Mouse (Mus musculus) adrenal gland (tissue): ENCODE data around the gene Spopl.
"Not testable (repeated sequence)": the region's sequence is repeated elsewhere in the genome, so short reads cannot be mapped to it uniquely, and the experiment has no call there.

Experiments used
- intact Hi-C: fragments of 180-260 bp; cut with DNase I; formaldehyde crosslinking; loops from one replicate; pipeline ENCODE4 v1.15.1; 2025
- long read RNA-seq, 2 experiments: library from polyadenylated mRNA; unstranded; transcript quantifications; one replicate each; pipeline ENCODE4 v2.0.0; 2020; ENCODE audit warnings: borderline replicate concordance in 1 of 2; ENCODE audit not compliant: insufficient replicate concordance in 1 of 2

The Spopl gene
- long read RNA-seq, experiment 1, full-length matches to known transcripts, result 2 of 6 reads
- long read RNA-seq, experiment 1, partial matches to known transcripts, result 2 of 6 reads
- long read RNA-seq, experiment 1, other reads (novel, unspliced or antisense), result 2 of 6 reads
- long read RNA-seq, experiment 2, full-length matches to known transcripts, result 2 of 10 reads
- long read RNA-seq, experiment 2, partial matches to known transcripts, result 3 of 10 reads
- long read RNA-seq, experiment 2, other reads (novel, unspliced or antisense), result 5 of 10 reads

DNA sequence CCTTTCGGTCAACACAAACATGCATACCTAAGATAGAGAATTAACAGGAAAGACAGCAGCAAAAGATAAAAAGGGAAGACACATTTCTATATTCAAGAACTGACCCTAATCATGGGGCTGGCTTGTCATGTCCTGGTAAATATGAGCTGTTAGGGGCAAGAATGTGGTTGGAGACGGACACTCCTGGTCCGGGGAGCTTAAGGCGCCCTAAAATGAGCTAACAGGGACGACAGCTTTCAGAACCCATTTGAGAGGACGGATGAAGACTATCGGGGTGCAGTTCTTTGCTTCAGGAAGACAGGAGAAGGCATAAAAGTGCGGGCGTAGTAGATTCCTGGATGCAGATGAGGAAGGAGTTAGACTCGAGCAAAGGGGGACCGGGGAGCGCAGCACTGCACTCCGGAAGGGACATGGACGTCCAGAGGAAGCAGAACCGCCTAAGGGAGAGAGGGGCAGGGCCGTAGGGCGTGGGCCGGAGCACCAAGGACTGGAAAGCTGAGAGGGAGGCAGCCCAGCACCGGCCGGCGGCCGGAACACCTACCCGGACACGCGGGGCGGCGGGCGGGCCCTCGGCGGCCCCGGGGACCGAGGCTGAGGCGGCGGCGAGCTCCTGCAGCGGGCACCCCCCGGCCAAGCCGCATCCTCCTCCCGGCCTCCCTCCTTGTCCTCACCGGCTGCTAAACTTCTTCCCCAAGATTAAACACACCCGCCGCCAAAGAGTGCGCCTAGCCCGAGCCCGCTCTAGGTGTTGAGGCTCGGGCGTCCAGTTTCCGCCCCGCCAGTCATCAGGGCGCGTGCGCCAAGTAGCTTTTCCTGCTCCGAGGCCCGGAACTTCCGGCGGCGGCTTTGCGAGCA lies at the start of gene Spopl:
TSS of gene Spopl (minus strand) at position 805 of the 855 bp plus-strand sequence.
- intact Hi-C loops, result no loop called here

DNA sequence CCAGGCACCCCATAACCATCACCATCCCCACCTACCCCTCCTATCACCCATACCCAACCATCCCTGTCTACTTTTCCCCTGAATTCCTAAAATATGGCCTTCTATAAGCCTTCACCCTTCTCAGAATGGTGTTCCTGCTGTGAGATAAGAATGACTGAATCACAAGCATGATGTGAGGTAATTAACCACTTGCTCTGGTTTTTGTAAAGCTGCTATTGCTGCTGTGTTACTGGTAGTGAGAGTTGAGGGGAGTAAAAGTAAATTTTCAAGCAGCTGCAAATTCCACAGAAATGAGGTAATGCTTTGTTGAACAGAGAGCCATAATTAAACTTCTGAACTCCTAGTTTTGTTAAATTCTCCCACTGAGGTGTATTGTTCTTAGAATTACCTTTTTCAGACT lies 48.2 kb upstream of the Spopl start:
- intact Hi-C loops, result no loop called here

DNA sequence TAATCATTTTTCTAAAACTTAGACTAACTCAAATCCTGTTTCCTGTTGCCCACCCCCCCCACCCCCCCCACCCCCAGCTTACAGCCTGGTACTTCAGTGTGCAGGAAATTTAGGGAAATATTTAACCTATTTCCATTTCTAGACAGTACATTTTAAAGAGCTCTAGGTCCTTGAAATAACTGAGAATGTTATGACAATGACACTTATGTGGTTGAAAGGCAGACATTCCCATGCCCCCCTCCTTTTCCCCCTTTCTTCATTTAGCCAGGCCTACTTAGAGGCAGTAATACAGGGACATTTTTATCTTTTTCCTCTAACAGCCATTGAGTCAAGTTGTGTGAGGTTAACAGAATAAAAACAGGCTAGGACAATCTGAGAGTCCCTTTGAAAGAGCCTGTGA lies 46.1 kb upstream of the Spopl start:
- intact Hi-C loops, result no loop called here

DNA sequence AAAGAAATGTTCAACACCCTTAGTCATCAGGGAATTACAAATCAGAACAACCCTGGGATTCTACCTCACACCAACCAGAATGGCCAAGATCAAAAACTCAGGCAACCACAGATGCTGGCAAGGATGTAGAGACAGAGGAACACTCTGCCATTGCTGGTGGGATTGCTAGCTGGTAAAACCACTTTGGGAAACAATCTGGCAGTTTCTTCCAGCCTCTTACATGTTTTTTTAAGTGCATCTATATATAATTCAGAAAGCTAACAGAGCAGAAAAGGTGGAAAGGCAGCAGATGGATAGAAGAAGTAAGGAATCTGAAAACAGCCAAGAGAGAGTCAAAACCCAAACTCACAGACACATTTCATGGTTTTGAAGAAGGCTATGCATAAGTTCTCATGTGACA lies 33.5 kb upstream of the Spopl start:
- intact Hi-C loops, result no loop called here

DNA sequence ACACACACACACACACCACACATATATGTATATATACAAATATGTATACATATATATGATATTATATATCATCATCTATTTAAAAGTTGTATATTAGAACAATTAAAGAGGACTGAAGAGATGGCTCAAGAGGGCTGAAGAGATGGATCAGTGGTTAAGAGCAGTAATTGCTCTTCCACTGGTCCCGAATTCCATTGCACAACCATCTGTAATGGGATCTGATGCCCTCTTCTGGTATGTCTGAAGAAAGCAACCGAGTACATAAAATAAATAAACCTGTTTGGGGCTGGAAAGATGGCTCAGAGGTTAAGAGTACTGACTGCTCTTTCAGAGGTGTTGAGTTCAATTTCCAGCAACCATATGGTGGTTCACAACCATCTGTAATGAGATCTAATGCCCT lies 16.9 kb upstream of the Spopl start:
- intact Hi-C loops, result no loop called here

DNA sequence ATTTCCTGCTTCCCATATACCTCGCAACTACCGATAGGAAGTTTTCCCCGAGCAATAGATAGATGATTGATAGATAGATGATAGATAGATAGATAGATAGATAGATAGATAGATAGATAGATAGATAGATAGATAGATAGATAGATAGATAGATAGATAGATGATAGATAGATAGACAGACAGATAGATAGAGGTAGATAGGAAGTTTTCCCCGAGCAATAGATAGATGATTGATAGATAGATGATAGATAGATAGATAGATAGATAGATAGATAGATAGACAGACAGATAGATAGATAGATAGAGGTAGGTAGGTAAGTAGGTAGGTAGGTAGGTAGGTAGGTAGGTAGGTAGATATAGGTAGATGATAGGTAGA lies 239 bp upstream of the Spopl start:
- intact Hi-C loops, result not testable (repeated sequence)

DNA sequence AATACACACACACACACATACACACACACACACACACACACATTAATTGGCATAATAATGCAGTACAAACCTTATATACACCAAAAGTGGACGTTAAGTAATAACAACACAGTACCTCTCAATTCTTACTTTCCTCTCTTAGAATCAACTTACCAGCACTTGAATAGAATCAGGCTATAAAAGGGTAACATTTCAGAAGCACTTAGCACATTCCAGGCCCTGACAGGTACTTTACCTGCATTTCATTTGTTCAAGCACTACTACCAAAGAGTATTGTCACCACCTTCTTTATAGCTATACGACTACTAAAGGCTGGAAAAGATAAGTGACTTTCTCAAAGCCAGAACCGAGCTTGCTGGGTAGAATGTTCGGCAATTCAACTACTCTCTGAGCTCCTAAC lies 1.3 kb downstream of the Spopl start:
- intact Hi-C loops, result no loop called here

DNA sequence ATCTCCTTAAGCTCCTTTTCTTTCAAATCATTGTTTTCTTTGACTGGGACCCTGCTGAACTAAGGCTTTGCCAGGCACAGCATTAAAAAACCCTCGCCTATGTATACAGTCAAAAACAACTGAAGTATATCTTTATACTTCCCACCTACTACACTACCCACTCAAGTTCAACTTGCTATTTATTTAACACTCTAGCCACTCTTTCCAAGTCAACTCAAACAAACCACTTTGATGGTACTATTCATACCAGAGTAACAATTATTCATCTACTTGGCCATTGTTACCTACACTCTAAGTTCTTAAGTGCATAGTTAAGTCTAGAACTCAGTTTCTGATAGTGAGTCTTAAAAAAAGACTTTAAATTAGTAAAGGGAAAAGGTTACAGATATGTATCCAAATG lies 3.1 kb downstream of the Spopl start:
- intact Hi-C loops, result no loop called here

DNA sequence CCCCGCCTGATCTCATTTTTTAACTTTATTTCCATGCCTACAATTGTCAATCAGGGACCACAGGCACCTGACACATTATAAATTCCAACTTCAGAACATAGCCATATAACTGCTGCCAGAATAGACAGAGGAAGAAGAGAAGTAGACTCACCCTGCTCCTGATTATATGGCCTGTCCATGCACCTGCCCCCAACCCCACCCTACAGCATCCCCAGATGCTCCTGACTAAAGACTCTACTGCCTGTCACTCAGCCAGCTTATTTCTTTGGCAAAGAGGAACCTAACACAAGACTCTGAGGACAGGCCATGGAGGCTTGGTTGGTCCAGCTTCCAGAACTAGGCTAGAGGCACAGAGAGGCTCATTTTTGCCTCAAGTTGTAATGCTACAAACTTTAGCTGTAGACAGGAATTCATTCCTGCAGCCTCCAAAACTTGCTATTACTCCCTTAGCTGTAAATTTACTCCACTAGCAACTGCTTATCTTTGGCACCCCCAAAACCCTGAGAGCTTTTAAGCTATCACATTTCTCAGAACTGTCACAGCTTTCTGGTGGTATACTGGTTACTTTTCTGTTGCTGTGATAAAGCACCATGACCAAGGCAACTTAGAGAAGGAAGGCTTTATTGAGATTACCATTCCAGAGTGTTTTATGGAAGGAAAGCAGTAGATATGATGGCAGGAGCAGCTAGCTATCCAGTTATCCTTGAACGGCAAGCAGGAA lies 6.7 kb downstream of the Spopl start:
- intact Hi-C loops, result no loop called here

DNA sequence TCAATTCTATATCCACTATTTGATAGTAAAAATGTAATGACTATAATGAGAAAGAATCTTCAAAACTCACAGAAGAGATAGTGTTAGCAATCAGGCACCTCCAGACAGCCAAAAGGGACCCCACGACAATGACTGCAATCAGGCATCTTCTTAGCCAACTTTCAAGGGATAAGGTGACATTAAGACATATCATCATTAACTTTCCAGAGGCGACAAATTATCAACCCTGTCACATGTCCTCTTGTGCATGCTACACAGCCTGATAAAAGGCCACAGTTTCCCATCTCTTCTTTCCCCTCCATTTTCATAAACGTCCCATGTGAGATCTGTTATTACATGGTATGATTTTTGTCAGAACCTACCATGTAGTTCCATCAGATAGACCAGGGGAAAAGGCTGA lies 9.0 kb downstream of the Spopl start:
- intact Hi-C loops, result no loop called here

DNA sequence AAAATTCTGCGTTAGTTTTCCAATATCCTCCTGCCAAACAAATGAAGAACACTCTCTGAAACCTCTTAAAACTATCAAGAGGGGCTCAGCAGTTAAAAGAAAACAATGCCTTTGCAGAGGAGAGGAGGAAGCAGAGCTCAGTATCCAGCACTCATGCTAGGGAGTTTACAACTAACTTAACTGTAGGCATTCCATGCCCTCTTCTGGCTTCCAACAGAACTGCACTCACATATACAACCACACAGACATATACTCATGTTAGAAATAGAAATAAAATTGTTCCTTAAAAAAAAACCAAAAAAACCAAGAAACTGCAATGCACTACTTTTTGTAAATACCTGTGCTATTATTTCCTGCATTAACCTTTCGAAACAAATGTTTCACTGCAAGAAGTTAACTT lies 12.7 kb downstream of the Spopl start:
- intact Hi-C loops, result no loop called here

DNA sequence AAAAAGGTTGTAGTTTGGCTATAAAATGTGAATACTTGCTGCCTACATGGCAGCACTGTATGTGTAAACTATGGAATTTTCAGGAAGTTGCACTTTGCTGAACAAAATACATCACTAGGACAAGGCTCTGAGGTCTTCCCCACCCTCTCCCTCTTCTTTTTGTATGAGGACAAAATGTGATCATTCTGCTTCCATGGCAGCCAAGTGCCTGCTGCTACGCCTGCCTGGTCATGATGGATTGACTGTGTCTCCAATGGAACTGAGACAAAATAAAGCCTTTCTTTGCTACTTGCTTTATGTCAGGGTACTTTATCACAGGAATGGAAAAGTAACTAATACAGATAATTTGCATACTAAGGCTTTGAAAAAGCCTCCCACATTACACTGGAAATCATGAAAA lies 20.7 kb downstream of the Spopl start:
- intact Hi-C loops, result no loop called here

DNA sequence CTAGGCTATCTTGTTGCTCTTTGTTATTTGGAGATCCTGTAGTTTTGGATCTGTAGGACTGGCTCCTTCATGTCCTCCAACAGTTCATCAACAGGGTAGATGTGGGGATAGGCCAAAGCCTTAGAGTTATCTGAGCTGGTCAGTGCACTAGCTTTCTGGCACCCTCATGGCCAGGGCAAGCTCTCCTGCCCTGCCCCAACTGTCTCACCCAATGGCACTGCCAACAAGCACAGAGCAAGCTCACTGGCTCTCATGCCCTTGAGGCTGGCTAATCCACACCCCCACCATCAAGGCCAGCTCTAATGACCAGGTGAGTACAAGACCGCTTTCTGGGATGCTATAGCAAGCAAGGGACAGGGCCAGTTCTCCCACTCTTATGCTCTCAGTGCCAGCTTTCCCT lies 24.7 kb downstream of the Spopl start:
- intact Hi-C loops, result no loop called here

DNA sequence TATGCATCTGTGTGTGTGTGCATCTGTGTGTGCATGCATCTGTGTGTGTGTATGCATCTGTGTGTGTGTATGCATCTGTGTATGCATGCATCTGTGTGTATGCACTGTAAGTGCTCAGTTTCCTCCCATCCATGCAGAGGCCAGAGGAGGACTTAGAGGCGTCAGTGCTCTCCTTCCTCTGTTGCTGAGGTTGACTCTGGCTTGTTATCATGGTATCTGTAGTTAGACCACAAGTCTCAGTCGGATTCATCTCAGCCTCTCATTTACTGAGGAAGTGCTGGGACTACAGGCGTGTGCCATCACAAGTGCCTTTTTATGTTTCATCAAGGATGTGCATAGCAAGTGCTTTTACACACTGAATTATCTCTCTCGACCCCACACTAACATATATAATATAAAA lies 31.9 kb downstream of the Spopl start:
- intact Hi-C loops, result no loop called here

DNA sequence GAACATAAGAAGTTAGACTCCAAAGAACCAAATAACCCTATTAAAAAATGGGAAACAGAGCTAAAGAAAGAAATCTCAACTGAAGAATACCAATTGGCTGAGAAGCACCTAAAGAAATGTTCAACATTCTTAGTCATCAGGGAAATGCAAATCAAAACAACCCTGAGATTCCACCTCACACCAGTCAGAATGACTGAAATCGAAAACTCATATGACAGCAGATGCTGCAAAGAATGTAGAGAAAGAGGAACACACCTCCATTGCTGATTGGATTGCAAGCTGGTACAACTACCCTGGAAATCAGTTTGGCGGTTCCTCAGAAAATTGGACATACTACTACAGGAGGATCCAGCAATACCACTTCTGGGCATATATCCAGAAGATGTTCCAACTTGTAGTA lies 44.2 kb downstream of the Spopl start:
- intact Hi-C loops, result not testable (repeated sequence)

DNA sequence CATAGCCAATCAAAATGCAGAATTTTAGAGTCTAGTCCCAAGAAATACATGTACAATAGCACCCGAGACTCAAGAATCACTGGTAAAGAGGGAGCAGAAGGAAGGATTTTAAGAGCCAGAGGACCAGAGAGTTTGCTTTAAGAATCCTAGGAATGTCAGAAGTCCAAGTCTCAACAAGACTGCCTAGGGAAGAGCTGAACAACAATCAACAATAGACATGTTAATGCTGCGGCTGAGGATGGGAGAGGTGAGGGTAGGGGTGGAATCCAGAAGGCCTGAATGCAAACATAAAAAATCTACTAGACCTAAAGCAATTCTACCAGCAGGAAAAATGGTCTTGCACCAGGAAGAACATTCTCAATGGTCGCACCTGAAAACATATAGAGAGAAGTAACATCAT lies 66.8 kb downstream of the Spopl start:
- intact Hi-C loops, result no loop called here

DNA sequence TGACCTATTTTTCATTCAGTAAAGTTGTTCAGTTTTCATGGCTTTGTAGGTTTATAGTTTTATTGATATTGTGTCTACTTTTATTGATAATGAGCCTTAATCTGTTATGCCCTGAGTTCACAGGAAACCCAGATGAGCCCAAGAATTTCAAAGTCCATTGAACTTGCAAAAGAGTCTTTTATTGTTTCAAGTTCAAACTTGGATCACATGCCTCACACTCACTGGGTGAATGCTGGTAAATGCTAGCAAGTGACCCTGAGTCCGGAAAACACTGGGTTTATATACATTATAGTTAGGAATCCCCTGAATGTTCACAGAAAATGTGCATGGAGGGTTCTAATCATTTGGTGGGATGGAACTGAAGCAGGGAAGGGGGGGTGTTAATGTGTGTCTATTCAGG lies 90.2 kb downstream of the Spopl start:
- intact Hi-C loops, result no loop called here

DNA sequence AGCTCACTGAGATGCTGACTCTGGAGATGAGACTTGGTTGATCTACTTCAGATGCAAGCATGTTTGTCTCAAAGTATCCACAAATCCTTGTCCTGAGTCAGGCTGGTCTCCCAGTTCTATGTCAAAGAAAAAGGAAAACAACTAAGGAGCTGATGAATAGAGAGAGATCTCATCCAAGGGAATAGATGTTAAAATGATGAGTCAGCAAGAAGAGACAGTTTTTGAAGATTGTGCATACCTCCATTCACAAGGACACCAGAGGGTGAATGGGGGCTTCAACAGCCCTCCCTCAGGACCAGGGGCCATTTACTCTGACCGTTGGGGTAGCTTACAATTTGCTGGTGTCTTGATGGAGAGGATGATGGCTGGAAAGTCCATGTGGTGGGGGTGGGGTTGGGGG lies 104.4 kb downstream of the Spopl start:
- intact Hi-C loops, result no loop called here

DNA sequence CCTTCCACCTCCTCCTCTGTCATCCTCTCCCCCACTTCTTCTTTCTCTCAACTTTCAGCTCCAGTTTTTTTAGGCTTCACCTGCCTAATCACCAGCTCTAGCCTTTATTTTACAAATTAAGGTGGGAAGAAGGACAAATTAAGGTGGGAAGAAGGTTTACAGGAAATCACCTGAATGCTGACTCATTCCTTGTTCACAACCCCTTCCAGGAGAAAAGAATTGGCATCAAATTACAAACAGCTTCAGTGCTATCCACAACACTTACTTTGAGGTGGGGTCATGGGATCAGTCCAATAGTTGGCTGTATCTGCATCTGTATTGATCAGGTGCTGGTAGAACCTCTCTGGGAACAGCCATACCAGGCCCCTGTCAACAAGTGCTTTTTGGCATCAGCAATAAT lies 114.5 kb downstream of the Spopl start:
- intact Hi-C loops, result no loop called here
